Mouse (Mus musculus) CD8-positive naive resting alpha-beta T cell, adult 2 months (primary cell): ENCODE data around the gene Ascc1.

ENCODE experiments used
- DNase-seq, 2 experiments: peaks; one replicate each; pipeline ENCODE4 v3.0.0; 2022; ENCODE audit warnings: low read depth in 2 of 2, low spot score in 2 of 2

Gene Ascc1

DNA sequence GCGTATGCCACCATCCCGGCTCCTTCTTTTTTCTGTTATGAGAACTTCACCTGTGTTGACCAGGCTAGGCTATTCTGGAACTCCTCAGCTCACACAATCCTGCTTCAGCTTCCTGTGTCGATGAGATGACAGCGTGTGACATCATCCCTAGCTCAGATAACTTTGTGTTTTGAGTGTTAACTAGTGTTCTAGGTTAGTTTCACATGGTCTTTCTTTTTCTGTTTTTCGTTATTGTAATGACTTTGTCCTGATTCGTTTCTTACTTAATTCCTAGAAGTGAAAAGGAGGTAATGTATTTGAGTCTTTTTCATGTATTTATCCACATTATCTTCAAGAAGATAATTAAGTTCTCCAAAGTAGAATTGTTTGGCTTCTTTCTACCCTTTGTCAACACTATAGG lies 13.6 kb downstream of the Ascc1 start:
- DNase-seq: no peak

DNA sequence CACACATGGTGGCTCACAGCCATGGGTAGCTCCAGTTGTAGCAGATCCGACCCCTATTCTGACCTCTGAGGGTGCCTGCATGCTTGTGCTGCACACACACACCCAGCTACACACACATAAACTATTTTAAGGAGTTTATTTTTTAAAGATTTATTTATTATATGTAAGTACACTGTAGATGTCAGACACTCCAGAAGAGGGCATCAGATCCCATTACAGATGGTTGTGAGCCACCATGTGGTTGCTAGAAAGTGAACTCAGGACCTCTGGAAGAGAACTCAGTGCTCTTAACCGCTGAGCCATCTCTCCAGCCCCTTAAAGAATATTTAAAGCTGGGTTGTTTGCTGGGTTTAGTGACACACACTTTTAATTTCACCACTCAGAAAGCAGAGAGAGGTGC lies 16.7 kb downstream of the Ascc1 start:
- no peak for DNase-seq

DNA sequence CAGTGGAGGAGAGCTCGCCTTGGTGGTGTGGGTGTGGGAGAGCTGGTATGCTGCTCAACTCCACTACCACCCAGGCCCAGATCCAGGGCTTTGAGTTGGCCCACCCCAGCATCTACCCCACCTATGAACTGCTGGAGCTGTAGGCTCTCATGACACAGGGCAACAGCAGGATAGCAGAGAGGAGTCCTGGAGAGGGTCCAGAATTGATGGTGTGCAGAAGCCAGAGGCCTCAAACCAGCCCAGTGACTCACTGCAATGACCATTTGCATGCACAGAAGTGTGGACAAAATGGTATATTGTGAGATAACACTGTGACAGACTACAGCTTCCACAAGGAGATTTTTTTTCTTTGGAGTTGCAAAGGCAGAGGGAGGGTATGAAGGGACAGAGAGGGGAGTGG lies 21.1 kb downstream of the Ascc1 start:
- no peak for DNase-seq

DNA sequence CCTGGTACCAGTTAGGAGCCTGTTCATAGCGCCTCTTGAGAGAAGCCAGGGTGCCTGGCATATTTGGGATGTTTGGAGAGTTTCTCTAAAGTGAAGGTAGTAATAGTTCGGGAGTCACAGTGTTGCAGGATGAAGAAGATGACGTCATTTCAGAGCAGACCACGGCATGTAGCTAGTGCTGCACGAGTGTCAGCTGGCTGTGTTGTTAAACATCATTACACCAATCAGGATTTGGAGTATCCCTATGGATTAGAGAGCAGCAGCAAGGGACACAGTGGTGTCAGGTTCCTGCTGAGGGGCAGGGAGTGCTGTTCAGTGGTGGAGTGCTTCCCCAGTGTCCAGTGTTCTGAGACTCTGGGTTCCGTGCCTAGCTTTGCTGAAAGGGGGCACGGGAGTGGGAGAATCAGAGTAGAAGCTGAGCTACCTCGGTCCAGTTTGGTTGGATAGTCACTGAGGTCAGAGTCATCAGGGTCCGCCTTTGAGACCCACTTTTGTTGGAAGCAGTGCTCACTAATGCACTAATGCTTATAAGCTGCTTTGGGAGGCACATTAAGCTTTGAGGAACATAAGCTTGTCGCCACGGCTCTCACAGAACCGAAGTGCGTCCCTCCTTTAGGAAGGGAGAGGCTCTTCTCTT lies 24.3 kb downstream of the Ascc1 start:
- DNase-seq: no peak

DNA sequence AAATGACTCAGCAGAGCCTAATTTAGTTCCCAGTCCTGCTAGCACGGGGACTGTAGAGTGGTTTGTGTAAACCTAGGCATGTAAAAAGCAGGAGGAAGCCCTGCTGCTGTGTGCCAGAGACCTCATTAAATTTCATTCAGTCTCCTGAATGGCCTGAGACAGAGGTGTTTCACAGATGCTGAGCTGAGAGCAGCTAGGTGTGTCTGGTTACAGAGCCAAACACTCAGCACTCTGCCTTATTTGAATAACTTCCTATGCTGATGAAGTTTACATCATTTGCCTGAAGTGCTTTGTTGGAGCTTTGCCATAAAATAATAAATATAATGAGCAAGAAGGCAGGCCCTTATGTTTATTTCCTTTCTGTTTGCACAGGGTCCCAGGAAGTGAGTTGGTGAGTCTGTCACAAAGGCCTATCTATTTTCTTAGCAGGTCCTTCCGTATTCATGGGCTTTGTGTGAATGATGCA lies 25.0 kb downstream of the Ascc1 start:
- DNase-seq: no peak

DNA sequence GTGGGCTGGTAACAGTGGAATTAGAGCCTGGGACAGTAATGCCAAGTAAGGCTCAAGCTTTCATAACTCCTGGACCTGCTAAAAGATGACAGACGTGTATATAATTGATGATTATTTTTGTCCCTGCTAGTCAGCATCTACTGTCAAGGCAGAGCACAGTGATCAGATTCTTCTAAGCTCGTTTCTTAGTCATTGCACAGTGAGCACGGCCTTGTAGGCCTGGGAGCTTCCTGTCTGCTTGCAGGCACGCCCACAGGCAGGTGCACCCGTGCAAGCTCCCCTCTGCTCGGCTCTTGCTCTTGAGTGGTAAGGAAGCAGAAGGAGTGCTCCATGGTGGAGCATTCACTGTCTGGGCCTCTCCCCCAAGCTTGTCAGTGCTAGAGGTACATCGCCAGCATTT lies 25.6 kb downstream of the Ascc1 start:
- peak; percentile 17 to 40 for DNase-seq

DNA sequence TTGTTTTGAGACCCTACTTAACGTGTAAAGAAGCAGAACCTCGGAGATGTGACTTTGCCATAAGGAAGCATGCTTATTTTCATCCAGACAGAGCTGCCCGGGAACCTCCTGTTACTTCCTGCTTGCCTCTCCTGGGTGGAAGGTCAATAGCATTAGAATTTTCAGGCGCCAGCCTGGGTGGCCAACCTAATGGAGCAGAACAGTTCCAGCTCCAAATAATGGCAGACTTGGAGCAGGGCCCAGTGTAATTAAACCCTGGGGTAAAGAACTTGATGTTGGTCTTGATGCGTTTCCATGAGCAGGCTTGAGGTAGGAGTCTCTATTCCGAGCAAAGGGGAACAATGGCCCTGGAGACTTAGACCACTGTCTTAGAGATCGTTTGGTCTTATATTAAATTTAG lies 26.4 kb downstream of the Ascc1 start:
- DNase-seq: no peak

DNA sequence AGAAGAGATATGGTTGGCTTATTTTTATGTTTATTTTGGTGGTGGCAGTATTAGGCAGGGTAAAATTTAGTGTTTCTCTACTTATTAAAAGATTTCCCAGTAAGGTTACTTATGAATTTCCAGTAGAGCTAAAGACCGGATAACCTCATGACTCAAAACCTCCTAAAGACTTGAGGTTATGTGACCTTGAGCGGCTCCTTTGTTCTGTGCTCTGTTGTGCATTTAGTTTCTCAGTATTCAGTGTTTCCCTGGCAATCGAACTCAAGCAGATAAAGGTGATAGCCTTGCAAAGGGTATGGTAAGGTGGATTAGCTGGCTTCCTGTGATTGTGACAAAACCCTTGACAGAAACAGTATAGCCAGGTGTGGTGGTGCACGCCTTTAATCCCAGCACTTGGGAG lies 26.8 kb downstream of the Ascc1 start:
- no peak for DNase-seq

DNA sequence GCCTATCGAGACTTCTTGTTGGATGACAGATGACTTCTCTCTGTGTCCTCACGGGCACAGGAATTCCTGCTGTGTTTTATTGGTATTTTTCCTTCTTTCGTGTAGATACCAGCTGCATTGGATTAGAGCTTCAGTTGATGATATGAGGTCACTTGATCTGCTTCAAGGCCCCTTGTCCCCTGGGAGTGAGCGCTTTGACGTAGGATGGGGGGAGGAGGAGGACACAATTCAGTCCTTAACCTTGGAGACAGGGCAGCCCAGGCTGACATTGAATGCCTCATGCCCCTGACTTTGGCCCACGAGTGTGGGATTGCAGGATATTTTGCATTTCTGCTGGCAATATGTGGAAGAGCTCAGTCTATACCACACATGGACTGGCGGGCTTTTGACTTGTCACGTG lies 29.0 kb downstream of the Ascc1 start:
- DNase-seq: no peak

DNA sequence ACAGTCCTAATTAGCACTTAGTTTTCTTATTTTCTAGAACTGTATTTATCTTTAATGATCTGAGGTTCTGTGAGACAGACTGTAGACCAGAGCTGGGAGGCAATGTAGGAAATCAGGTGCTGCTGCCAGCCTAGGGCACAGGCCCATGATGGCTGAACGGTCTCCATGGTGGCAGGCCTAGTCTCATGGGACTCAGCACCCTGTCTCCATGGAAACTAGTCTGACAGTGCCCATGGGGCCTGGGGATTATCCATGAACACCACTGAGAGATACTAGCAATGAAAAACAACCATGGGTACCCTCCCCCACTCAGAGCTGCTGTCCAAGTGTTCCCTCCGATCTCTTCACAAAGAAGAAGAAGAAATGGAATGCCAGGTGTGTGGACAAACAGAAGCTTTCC lies 29.4 kb downstream of the Ascc1 start:
- DNase-seq: no peak

DNA sequence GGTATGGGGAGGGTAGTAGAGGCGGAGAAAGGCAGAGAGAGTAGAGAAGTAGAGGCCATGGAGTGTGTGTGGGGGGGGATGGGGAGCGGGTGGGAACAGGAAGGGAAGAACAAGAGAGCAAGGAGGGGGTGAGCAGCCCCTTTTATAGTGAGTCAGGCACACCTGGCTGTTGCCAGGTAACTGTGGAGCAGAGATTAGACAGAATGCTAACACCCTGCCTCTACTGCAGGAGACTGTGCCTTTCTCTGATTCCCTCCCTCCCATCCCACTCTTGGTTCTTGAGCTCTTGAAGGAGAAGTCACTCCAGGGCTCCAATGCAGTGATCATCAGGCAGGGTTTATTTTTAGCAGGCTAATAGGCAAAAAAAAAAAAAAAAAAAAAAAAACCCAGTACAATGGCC lies 30.0 kb downstream of the Ascc1 start:
- DNase-seq: no peak

DNA sequence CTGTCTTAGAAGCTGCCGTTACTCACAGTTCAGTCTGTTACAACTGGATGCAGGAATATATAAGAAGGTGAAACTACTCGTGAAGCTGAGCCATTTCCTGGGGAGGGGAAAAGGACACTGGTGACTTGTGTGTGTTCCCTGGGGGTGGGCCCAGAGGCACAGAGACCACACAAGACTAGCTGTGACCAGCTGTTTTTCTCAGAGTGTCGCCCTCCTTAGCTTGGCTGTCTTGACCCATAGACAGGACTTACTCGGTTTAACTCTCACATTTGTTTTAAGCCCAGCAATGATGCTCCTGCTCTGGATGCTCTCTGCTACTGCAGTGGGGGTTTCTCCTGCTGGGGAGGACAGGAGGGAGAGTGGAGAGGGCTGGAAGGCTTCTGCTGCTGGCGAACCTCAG lies 30.5 kb downstream of the Ascc1 start:
- no peak for DNase-seq

DNA sequence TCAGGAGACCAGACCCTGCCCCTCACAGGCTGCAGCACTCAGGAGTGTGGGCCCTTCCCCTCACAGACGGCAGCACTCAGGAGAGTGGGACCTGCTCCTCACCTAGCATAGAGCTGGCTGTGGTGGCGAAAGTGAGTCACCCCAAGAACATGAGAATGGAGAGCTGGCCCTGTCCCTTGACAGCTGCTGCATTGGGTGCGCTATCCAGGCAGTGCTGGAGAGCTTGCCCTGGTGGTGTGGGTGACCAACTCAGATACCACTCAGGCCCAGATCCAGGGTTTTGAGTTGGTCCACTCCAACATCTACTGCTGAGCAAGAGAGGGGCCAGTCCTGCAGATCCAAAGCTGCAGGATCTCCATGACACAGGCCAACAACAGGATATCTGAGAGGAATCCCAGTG lies 32.0 kb downstream of the Ascc1 start:
- DNase-seq: no peak

DNA sequence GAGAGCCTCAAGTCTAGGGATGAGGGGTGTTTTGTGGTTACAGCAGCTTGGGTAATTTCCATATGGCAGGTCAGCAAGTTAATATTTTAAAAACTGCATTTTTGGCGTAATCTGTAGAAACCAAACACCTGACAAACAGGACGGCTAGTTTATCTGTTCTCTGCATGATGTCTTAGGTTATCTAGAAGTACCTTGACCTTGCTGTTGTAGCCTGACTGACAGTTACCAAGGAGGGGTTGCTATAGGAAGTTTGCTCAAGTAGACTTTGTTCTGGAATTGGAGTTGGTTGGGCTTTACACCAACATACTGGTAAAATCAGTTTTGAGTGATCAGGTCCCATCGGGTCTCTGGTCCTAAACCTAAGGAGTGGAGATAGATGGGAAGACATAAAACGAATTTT lies 33.1 kb downstream of the Ascc1 start:
- no peak for DNase-seq

DNA sequence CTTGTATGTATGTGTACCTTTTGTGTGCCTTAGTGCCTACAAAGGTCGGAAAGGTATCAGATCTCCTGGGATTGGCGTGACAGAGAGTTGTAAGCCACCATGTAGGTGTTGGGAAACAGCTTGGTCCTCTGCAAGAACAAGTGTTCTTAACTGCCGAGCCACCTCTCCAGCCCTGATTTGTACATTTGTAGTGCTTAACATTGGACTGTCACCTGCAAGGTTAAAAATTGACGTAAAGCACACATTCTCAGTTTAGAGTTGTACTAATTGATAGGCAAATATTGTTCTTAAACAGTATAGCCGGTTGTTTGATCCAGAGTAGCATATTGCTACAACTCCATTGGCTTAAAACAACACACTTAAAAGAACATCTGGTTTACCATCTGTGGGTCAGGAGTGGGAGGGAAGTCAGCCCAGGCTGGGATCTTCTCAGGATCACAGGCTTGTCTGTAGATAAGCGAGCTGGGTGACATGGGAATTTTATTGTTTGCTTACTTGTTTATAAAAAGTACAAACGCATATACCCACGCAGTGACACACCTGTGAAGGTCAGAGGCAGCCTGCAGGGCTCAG lies 39.8 kb downstream of the Ascc1 start:
- no peak for DNase-seq

DNA sequence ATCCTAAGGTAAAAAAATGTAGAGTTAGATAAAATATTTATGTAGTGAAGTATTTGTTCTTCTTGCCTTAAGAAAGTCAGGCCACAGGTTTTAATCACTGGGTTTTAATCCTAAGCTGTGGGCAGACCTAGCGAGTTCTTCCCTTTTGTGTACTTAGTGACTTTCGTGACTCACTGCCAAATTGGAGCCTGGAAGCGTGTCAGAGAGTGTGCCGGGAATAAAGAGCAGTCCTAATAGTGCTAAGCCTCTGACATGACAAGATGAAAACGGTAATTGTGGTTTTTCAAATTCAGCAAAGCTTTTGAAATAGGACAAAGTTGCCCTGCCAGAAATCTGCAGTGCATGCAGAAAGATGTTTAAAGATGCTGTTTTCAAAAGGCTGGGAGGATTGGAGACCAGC lies 44.1 kb downstream of the Ascc1 start:
- DNase-seq: no peak

DNA sequence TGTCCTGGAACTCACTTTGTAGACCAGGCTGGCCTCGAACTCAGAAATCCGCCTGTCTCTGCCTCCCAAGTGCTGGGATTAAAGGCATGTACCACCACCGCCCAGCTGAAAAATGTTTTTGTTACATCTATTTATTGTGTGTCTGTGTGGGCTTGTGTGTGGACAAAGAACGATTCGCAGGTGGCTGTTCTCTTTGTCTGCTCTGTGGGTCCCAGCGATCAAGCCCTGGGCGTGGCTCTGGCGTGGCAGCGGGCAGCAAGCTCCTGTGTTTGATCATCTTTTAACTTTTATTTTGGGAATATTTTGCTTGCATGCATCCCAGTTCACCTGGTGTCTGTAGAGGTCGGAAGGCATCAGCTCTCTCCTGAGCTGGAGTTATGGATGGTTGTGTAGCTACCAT lies 48.0 kb downstream of the Ascc1 start:
- no peak for DNase-seq

DNA sequence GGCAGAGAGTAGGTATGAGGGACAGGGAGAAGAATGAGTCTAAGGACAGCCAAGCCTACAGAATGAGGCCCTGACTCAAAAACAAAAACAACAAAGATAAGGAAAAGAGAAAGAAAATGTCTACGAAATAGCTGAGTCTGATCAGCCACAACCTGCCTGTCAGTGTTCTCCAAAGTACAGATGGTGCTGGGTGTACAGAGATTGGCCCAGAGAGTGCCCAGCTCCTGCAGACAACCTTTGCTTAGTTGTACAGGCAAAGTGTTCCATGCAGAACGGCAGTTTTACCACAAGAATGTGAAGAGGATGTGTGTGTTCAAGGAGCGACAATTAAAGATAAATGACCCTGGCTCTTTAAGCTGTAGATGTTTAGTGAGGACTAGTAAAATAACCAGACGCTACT lies 50.5 kb downstream of the Ascc1 start:
- DNase-seq: no peak

DNA sequence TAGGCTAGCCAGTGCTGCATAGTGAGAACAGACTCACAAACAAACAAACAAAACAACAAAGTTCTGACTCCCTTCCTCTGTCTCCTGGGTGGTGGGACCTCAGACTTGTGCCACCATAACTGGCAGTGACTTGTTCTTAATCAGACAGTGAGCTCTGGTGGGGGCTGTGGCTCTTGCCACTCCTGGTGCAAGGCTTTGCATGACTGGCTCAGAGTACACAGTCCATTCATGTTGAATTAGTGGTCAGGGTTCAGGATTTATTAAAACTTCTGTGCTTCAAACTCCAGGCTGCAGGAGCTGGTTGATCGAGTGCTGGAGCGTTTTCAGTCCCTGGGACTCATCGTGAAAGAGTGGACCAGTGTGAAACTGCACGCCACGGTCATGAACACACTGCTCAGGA lies 59.6 kb downstream of the Ascc1 start:
- no peak for DNase-seq

DNA sequence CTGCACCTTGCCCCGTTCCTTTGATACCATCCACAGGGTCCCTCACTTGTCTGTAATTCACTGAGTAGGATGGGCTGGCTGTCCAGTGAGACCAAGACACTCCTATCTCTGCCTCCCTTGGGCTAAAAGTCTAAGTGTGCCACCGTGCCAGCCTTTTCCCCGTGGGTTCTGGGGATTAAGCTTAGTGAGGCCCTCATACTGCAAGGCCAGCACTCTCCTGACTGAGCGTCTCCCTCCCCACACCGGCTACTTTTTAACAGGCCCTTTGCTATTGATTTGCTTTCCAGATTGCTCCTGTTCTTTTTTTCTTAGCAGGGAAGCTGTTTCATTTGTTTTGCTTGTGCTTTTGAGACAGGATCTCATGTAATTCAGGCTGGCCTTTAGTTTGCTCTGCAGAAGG lies 60.3 kb downstream of the Ascc1 start:
- DNase-seq: no peak

DNA sequence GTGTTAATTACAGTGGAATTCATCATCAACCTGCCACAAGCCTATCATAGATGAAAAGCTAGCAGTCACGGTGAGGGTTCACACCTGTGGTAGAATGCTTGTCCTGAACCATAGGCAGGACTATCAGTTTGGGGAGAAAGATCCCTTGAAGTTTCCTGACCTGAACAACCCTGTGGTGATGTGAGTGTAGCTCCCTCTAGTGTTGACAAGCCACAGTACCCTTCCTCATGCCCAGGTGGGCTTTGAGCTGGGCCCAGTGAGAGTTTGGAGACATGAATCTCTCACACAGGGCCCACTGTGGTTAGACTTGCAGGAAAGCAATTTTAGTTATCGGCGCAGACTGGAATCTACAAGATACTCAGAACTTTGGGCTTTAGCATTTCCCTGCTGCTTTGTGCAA lies 63.9 kb downstream of the Ascc1 start:
- DNase-seq: peak; percentile 10 to 38

DNA sequence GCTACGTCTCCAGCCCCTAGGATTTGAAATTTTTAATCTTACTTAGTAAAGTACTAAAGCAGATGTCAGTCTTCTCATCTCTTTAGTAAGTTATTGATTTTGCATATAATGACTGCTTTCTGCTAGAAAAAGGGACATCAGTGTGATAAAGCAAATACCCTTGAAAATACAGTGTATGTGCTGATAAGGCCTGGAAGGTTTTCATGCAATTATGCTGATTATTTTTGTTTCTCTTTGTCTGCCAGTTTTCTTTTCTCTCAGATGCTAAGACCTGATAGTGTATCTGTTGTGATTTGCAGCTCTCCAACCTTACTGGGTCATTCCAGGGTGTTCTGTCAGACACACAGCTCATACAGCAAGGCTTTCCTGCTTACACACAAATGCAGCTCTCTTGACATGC lies 72.6 kb downstream of the Ascc1 start:
- no peak for DNase-seq

DNA sequence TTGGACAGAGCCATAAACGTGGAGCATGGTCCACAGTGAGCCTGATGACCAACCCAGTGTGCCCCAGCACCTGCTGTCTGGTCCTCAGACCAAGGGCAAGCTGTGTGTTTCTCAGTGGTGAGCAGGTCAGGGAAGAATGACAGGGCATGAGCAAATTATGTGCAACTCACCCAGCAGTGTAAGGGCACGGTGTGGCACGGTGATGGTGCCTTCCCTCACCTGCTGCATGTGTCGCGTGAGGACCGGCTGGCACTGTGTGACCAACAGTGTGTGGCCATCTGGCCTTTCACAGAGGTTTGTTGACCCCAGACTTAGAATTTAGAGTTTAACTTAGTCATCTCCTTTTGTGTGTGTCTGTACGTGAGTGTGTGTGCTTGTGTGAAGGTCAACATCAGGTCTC lies 74.6 kb downstream of the Ascc1 start:
- DNase-seq: no peak
